Comparison of ENCODE assay signal across 8 mouse cellular contexts in the genomic region with DNA sequence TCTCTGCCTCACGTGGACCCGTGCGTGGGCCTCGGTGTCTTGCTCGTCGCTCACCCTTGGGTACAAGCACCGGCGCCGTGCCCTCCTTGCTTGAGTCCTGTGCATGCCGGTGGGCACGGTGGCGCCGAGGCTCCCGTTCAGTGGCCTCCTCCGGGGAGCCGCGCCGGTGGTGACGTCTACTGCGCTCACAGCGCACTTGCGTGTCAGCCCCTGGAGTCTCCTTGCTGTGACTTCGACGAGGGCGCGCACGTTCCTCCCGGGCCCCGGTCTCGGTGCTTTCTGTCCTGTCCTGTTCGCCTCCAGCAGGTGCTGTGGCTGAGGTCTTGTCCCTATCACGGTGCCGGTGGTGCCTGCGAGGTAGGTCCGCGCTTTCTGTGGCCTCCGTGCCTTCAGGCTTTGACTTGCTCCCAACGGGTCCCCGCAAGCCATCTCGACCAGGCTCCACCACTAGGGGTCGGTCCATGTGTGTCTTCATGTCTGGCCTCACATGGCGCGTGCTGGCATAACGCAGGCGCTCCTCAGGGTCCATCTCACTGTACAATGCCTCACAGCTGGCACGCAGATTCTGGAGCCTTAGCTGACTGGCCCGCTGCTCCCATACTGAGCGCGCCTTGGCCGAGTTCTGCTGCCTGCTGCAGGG.
DNase-seq lines count a peak whose midpoint lies in the region; ATAC-seq and TF ChIP-seq lines count a peak whose summit lies in the region.

No protein-coding gene starts in this region.

- H3K4me1 ChIP-seq in heart, embryonic 16.5 days (ENCODE audit: control insufficient read depth, insufficient read depth, low read length) = no peaks in the 10 kb centered on the region
- H3K4me1 ChIP-seq in lung, postnatal 0 days (ENCODE audit: insufficient read depth, low read depth, low read length) = no peaks in the 10 kb centered on the region

- H3K9ac ChIP-seq in heart, embryonic 16.5 days (ENCODE audit: low read length) = no peak overlapping the region
- no peak overlapping the region for H3K9ac ChIP-seq in lung, postnatal 0 days (replicated peaks; ENCODE audit: low read depth)

- 27% methylated on average over 50 of the region's 50 CpGs for WGBS in heart, embryonic 16.5 days
- WGBS in lung, postnatal 0 days = 25% methylated on average over 50 of the region's 50 CpGs

- no peaks in the 10 kb centered on the region for H3K36me3 ChIP-seq in heart, embryonic 16.5 days (ENCODE audit: control insufficient read depth, insufficient read depth)
- no peaks in the 10 kb centered on the region for H3K36me3 ChIP-seq in lung, postnatal 0 days (ENCODE audit: insufficient read depth, low read length)

- peak; percentile 72 for TF ChIP-seq CTCF in layer of hippocampus, adult 2 months (conservative IDR thresholded peaks at IDR 0.05)
- peak; percentile 66 for TF ChIP-seq CTCF in lung, postnatal 0 days (IDR thresholded peaks at IDR 0.05)

- H3K9me3 ChIP-seq in heart, embryonic 16.5 days (replicated peaks; ENCODE audit: control insufficient read depth, low read length) = no peaks in the 10 kb centered on the region
- no peaks in the 10 kb centered on the region for H3K9me3 ChIP-seq in lung, postnatal 0 days (ENCODE audit: low read length)

- TF ChIP-seq EP300 in lung, postnatal 0 days (IDR thresholded peaks at IDR 0.05) = no peak

- H3K27ac ChIP-seq in heart, embryonic 16.5 days (ENCODE audit: low read length) = no peak overlapping the region
- H3K27ac ChIP-seq in layer of hippocampus, adult 2 months = peak overlapping the region; percentile 64
- H3K27ac ChIP-seq in lung, postnatal 0 days (ENCODE audit: low read length) = no peak overlapping the region

- H3K4me3 ChIP-seq in heart, embryonic 16.5 days (ENCODE audit: low read length) = peak overlapping the region; percentile 21
- peak overlapping the region; percentile 27; the same call in 1 of the 2 replicates for H3K4me3 ChIP-seq in layer of hippocampus, adult 2 months
- no peak overlapping the region; the same call in 1 of the 2 replicates for H3K4me3 ChIP-seq in lung, postnatal 0 days (ENCODE audit: low read depth, low read length)

- peaks cover 13% of the 10 kb centered on the region for H3K27me3 ChIP-seq in heart, embryonic 16.5 days (ENCODE audit: control insufficient read depth, insufficient read depth, low read length)
- H3K27me3 ChIP-seq in lung, postnatal 0 days (replicated peaks; ENCODE audit: insufficient read depth, low read length) = no peaks in the 10 kb centered on the region

- H3K4me2 ChIP-seq in heart, embryonic 16.5 days (ENCODE audit: low read depth, low read length) = peak overlapping the region; percentile 54
- peak overlapping the region; percentile 44 for H3K4me2 ChIP-seq in lung, postnatal 0 days (replicated peaks; ENCODE audit: low read depth, low read length)

- peak; percentile 58 for ATAC-seq in heart, embryonic 16.5 days (replicated peaks; ENCODE audit: extremely low read depth, insufficient read depth, low FRiP score)
- ATAC-seq in lung, postnatal 0 days = peak; percentile 33

- peak; percentile 37 for DNase-seq in layer of hippocampus, adult 11-12 months (ENCODE audit: low spot score)
- no peak for DNase-seq in layer of hippocampus, adult 9-10 months (ENCODE audit: low spot score)
- DNase-seq in embryo, embryonic 11 days = peak; percentile 72
- DNase-seq in layer of hippocampus, adult 2 months (ENCODE audit: low spot score in 2 of 2) = peak in 1 of 2 experiments; percentile 43
- DNase-seq in lung, postnatal 0 days (ENCODE audit: low spot score) = peak; percentile 11
- peak; percentile 40 for DNase-seq in ovary, postnatal 36 days (ENCODE audit: low spot score)
- DNase-seq in thymus, postnatal 25 days = peak; percentile 74
